Mouse (Mus musculus): ENCODE measurements around the gene Zfp423.

Gene Zfp423

DNA sequence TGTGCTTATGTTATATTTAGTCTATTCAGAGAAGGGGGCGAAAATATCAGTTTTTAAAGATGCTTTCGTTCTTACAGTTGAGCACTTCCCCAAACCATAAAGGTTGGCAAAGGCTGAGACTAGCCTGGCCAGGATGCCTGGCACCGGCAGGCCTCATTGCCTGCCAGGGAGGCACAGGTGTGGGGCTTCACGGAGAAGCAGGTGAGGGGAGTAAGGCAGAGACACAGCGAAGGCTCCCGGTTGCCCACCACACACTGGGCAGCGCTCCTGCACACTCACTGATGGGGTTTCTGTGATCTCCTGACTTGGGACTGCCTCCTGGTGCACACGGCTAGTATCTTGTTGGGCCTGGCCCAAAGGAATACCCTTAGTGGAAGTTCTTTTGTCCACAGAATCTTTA, 294.1 kb downstream of the Zfp423 start:
- DNase-seq (ENCODE audit: low read depth, low spot score), result no peak

DNA sequence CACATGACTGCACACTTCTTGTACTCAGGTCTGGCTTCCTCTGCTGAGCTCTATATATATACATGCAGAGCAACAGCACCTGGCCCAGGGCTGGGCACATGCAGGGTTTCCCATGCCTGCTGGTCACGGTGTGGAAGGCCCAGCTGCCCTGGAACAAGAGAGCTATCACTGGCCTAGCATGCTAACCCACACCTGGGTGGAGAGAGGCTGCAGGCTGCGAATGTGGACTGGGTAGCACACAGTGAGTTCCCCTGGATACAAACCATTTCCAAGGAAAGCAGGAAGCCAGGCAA, 295.2 kb downstream of the Zfp423 start:
- DNase-seq (ENCODE audit: low read depth, low spot score), result no peak

DNA sequence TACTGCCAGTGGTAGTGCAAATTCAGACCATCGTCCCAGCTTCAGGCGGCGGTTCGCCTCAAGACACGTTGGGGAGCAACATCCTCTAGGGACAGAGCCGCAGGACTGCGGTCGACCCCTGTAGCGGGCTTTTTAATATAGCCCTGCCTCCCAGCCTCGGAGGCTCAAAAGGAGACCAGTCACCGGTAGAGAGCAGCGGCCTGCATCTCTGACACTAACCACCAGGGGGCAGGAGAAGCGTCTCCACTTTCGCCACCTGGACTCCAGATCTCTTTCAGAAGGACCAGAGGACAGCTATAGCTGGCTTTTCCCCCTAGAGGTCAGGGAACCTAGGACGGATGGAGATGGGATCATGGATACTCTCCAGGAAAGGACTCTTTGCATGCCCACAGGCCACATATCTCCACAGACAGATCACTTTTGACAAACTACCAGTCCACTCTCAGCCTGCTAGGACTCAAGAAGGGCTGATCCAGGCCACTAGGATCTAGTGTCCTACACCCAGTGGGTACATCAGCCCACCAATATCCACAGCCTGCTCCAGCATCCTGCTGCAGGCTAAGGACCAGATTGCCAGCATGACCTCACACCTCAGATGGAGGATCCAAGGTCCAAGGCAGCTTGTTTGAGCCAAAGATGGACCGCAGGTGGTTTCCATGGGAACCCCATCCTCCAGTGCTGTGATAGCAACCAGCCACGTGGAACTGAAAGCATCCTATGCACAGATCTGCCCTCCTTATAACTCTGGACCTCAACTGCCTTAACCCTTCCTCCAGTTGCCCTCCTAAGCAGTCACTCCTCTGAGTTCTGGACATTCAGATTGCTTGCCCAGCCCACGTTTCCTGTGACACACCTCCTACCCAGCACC, 295.8 kb downstream of the Zfp423 start:
- peak; percentile 63 for DNase-seq (ENCODE audit: low read depth, low spot score)

DNA sequence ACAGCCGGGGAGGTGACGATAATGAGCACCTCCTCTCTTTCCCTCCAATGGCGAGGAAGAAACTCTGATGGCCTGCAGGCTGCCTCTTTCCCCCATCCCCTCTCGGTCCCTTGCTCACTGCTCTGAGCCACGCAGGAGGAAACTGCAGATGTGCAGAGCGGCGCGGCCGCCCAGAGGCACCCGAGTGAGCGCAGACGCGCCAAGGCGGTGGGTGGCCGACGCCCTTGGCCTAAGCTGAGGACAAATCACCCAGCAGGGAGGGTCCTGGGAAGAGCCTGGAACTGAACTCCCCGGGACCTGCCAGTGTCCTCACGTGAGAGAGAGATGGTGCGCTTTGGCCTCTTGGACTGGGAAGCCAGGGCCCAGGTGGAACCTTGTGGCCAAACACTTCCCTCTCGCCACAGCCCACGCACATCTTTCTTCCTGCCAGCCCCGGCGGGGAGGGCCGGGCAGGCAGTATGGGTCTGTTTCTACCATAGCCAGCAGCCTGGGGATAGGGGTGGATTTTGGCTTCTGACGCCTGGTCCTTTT, 296.5 kb downstream of the Zfp423 start:
- peak; percentile 34 for DNase-seq (ENCODE audit: low read depth, low spot score)

DNA sequence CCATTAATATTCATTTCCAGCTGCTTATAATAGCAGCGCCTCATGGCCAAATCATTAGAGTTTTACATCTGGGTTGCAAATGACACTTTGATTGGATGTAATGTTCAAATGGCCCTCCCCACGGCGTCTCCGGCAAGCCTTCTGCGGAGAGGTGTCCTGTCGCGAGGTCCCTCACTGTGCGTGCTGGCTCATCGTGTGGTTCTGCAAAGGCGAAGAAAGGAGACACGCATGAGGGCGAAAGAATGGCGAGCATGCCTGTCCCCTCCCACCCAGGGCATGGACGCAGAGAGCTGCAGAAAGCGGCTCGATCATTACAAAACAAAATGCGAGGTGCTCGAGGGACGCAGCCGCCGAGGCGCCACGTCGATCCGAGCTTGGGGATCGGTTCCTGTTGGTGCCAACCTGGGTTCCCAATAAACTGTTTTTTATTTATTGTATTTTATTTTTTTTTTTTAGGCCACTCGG, 297.1 kb downstream of the Zfp423 start:
- no peak for DNase-seq (ENCODE audit: low read depth, low spot score)

DNA sequence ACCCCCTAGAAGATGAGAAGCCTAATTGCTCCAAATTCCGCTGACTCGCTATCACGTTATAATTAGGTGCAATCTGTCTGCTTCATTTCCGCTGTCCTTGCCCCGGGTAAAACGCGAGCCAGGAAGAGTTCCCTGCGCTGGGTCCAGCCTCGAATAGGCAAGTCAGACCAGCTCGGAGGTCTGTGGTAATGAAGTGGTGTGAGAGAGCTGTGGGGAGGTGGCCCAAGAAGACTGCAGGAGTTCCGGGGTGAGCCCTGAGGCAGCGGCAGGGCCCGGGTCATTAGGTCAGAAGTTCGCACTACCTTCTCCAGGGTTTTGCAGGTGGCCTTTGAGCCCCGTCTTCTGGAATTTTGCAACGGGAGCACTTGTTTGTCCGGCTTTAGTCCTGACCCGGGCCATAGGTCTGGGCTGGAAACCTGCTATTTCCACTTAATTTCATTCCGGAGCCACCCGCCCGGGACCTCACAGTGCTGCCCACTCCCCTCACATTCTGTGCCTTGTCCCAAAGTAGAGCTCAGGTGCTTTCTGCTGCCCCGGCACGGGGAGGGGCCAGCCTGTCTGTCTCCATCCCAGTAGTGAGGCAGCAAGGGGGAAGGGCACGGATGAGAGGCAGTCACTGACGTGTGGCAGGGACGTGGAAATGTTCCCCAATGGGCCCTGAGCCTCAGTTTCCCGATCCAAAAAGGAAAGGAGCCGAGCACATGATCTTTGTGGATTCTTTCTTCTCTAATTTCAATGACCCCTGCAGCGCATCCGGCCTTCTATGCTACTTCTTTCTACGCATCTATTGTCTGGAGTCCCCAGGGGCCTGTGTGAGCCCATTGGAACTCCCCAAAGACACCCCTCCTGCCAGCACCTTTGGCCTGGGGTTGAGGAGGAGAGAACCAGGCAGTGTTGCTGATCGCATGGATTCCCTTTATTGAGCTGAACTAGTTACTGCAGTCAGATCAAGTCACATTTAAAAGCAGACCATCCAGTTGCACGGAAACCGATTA, 298.2 kb downstream of the Zfp423 start:
- DNase-seq (ENCODE audit: low read depth, low spot score), result no peak

DNA sequence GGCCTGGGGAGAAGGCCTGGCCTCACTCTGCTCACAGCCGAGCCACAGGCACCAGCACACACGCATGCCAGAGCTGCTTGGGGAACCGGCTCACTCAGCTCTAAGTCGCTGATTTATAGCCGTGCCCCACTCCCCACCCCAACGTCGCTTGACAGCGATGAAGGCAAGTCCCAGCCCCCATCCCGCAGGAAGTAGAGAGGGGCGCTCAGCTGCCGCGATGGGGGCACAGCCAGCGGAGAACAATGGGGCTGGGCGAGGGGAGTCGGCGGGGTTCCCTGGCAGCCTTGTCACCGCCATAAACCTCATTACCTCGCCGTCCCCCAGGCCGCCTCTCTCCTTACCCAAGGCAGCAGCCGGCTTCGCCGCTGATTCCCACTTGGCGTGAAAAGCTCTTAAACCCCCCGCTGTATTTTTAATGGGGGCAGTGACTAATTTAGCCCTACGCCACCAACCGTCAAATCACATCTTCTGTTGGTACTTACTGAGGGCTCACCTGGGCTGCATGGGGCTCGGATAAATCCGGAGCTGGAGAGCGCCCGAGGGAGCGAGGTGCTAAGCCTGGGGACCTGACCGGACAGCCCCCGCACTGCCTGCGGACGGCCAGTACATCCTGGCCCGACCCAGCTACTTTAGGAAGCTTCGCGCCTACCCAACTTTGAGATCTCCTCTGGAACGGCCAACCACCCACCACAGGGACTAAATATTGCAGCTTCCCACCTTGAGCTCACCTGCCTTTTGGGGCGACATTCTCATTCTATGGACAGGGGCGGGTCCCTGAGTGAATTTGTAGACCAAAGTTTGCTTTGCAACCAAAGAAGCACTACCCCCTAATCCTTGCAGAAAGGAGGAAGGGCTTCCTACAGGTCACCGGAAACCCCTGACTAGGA, 299.1 kb downstream of the Zfp423 start:
- no peak for DNase-seq (ENCODE audit: low read depth, low spot score)

DNA sequence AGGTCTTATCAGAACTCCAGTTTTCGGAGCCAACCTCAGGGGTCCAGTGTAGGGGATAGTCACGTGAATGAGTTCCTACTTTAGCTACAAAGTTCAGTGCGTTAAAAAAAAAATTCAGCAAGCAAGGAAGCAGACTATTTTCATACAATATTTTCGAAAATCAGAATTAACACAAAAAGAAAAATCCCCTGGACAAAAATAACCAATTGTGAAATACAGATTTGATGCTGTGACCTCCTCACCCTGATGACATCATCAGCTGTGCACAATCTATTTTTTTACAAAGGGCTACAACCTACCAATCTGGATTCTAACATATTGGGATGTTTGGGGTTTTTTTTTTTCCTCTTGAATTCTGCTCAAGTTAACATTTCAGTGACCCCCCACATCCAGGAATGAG, 301.9 kb downstream of the Zfp423 start:
- no peak for DNase-seq (ENCODE audit: low read depth, low spot score)

DNA sequence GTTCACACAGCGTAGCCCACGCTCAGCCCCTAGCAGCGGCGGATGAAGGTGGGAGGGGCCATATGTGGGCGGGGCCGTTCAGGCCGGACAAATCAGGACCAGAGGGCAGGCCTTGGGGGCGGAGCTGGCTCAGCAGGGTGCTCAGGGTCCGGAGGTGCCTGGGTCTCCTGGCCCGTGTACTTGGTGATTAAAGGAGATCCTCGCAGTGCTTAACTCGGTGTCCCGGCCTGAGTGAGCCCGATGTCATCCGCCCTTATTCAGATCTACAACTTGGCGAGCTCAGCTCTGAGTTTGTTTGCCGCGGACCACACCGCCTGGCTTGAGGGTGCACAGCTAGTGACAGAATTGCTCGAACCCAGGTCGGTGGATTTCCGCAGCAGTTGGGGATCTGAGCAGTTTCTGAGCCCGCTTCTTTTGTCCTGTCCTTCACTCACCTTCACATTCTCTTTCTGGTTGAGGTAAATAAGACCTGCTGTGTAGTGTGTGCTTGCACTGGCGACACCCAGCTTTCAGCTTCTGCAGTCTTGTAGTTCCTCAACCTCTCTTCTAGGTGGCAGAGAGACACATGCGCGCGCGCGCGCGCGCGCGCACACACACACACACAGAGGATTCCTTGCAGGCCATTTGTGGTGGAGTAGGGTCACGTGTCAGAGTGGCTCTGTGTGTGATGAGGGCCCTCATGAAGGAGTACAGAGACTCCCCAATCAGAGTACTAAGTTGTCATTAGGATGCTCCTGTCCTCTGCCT, 302.7 kb downstream of the Zfp423 start:
- DNase-seq (ENCODE audit: low read depth, low spot score), result peak; percentile 68

DNA sequence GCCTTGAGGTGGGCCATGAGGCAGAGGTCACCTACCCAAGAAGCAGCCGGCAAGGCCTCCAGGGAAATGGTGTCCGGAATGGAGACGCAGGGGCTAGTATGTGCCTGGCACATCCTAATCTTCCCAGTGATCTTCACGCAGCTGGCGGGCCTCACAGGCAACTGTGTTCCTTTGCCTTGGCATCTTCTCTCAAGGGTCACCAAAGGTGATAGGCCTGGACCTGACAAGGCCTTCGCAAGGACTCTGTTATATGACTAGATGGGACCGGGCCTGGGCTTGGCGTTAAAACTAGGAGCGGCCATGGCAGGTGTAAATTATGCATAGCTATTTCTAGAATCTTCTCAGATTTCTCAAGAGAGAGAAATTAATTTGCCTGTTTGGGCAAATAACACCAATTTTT, 303.4 kb downstream of the Zfp423 start:
- DNase-seq (ENCODE audit: low read depth, low spot score), result peak; percentile 79

DNA sequence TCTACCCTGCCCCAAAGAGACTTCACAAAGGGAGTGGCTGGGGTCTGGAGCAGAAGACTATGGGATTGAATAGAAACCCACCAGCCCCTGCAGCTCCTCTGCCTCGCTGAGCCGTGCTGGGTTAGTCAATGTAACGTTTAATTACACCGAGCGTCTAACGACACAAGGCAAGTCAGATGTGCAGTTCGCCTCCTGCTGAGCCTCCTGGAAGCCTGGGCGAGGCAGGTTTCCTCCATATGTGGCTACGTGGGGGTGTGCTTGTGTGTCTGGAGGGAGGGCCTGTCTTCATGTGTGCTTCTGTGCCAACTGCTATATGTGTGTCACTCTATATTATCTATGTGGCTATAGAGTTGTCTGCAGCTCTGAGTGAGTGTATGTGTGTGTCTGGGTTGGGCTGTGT, 311.6 kb downstream of the Zfp423 start:
- DNase-seq (ENCODE audit: low read depth, low spot score), result no peak

DNA sequence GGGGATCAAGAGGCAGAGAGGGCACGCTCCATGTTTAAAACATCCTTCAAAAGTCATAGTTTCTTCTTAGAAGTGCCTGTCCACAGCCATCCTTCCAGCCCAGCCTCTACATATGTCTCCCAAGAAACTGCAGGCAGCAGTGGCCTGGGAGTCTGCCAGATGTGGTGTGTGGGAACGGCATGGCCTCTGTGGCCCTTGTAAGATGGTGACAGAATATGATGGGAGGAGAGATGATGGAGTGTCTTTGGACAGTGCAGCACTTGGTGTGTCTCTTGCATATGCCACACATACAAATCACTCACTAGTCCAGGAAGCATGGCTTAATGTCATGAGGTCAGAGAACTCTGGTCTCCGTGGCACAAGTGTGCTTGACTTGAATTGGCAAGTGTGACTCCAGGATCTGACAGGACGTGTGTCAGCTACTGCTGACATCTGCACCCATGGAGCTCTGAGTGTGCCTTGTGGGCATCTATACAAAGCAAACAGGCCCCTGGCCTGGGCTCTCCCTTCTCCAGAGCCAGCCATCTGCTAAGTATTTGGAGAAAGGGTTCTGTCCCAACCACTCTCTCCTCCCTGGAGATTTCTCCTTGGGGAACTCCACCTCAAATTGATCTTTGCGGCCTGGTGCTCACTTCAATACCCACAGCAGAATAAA, 313.4 kb downstream of the Zfp423 start:
- no peak for DNase-seq (ENCODE audit: low read depth, low spot score)

DNA sequence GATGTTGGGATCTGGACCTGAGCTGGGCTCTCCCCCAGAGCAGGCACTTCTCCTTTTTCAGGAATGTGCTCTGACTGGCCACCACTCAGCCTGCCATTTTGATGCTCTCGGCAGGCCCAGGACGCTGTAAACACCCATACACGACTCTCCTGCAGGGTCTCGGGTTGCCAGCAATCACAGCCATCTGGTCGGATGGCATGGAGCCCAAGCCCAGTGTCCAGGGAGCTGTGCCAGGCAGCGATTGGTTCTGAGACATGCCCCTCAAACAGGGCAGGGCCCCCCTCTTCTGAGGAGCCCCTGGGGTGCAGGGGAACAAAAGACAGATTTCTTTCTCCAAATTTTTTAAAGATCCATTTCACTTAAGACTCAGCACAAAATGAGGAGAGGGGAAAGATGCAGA, 314.0 kb downstream of the Zfp423 start:
- no peak for DNase-seq (ENCODE audit: low read depth, low spot score)

DNA sequence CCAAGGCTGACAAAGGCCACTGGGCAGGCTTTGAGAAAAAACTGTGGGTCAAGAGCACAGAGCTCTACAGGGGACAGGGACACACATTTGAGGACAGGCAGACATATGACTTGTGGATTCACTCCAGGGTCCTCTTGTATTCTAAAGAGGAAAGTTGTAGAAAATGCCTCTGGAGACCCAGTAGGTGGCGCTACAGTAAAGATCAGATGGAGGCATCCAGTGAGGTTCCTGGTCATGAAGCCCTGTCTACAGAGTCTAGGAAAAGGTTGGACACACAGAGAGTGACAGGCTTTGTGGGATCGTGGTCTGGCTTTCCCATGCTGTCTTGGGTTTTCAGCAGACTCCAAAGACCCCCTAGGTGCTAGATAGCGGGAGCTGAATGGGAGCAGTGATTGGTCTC, 318.5 kb downstream of the Zfp423 start:
- peak; percentile 37 for DNase-seq (ENCODE audit: low read depth, low spot score)

DNA sequence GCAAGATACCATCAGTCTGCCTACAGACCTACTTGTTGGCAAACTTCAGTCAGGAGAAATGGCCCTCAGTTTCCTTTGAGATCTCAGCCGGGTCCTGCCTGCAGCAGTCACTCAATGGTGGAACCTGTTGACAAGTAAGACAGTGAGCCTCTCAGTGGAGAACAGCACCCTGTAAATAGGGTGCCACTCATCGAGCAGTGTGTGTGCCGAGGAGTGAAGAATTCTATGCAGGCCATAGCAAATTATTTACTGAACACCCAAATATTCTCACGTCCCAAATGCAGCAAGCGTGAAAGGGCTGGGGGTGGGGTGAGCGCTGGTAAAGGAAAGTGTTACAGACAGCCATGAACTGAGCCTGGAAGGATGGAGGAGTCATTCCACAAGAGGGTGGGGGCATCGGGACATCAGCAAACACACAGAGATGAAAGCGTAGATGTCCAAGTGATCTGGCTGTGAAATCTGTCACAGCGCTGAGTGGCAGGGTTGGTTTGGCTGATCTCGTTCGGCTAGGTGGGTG, 323.1 kb downstream of the Zfp423 start:
- DNase-seq (ENCODE audit: low read depth, low spot score), result no peak

DNA sequence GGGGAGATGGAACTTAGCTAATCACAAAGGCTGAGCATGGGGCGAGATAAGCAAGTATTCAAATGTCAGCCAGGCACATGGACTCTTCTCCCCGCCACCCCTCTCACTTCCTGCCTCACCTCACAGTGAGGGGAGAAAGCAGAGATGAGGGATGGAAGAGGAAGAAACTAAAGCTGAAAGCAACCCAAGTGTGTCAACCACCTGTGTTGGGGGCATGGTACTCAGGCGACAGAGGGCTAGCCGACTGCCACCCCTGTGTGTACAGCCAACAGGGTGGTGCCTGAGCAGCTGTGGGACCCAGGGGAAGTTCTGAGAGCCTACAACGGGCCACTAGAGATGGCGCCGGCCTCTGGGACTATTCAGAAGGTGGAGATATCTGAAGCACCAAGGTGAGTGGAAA, 327.6 kb downstream of the Zfp423 start:
- DNase-seq (ENCODE audit: low read depth, low spot score), result no peak

DNA sequence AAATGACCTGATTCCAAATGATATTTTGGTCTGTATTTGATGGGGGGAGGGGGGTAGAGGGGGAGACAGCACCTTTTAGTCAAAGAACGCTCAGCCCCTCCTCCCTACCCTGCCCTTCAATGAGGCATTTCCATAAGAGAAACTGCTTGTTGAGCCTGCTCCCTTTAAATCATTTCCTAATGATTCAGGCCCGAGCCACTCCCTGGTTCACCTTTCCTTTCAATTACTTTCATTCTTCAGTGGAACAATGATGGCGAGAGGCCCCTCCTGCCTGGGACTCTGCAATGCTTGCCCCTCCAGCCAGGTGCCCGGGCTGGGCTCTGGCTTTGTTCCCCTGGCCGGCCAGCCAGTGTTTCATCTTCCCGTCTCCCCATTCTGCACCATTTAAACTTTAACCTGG, 329.7 kb downstream of the Zfp423 start:
- no peak for DNase-seq (ENCODE audit: low read depth, low spot score)

DNA sequence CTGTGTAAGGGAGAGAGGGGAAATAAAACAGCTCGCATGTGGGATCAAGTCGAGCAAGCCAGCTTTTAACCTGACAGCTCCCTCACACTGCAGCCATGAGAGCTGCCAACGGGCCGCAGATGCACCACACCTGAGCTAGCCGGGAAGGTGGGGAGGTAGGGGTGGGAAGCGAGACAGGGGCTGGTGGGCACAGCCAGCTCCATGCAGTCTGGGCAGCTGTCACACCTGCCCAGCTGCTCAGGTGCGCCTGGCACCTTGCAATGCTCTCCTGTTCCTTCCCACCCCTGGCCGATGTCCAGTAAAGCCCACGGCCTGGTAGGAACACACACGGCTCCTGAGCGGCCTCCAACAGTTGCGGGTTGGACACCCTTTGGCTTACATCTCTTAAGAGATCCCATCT, 338.2 kb downstream of the Zfp423 start:
- no peak for DNase-seq (ENCODE audit: low read depth, low spot score)

DNA sequence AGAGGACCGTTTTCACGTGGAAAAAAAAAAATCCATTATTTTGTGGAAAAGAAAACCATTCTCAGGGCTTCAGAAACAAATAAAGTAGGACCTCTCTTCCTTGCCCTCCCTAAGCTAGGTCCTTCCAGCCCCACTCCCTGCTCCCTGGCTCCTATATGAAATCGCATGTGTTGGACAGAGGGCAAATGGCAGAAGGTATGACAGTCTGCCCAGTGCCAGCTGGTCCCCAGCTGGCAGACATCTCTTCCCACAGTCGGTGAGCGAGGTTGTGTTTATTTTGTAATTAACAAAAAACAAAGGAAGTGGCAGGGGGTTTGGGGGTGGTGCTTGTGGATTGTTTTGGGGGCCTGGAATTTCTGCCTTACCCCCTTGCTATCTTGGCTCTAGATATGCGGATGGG, 339.2 kb downstream of the Zfp423 start:
- DNase-seq (ENCODE audit: low read depth, low spot score), result no peak

DNA sequence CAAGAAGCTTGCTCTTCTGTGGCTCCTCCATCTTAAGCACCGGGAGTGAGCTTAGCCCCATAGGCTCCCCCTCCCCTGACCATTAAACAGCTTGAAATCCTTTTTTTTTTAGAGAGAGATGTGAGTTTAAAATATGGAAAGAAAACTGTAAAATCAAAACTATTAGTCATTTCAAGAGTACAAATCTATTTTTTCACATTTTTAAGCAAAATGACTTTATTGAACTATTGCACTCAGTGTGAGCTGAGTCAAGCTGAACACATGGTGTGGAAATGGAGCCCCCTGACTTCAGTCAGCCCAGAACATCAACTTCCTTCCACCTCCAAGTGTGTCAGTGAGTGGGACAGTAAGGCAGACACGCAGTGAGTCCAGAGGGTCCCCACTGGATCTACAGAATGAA, 339.9 kb downstream of the Zfp423 start:
- no peak for DNase-seq (ENCODE audit: low read depth, low spot score)

Measured in skeletal muscle tissue, adult 2 months (tissue).